Mouse (Mus musculus) megakaryocyte, embryonic 14.5 days (primary cell): ENCODE data around the gene Klhdc8b. TPM values are rescaled to one million over a fixed set of nuclear protein-coding genes. Genes with fewer than 3 reads are reported as not detected.

Experiments
- H3K27me3 ChIP-seq: replicated peaks from 2 replicates; pipeline ENCODE3; 2012; ENCODE audit warnings: inconsistent platforms
- H3K36me3 ChIP-seq: replicated peaks from 2 replicates; pipeline ENCODE3; 2012; ENCODE audit warnings: low read length, inconsistent platforms, mixed read lengths
- H3K4me1 ChIP-seq: 2 replicates; pipeline ENCODE4 v1.6.1; 2012; ENCODE audit warnings: inconsistent platforms
- H3K4me3 ChIP-seq: replicated peaks from 2 replicates; pipeline ENCODE3; 2012; ENCODE audit warnings: moderate library complexity, mild to moderate bottlenecking, inconsistent platforms
- H3K9me3 ChIP-seq: 2 replicates; pipeline ENCODE4 v1.6.1; 2012; ENCODE audit warnings: inconsistent platforms
- FLI1 ChIP-seq: IDR thresholded peaks from 2 replicates; pipeline ENCODE4 v1.6.1; 2012; ENCODE audit warnings: low read length, inconsistent platforms, mixed read lengths
- GATA1 ChIP-seq: IDR thresholded peaks from 3 replicates; pipeline ENCODE4 v1.6.1; 2012; ENCODE audit warnings: mixed read lengths, low read length, inconsistent platforms, borderline replicate concordance
- polyA plus RNA-seq: library from polyadenylated mRNA; stranded (reverse); fragments of >175 nt; gene quantifications from 2 replicates; pipeline ENCODE4 v1.2.3, GENCODE M21; 2012; ENCODE audit warnings: low replicate concordance; ENCODE audit not compliant: insufficient read depth

The Klhdc8b gene
- polyA plus RNA-seq, 1 experiment: 6.5 TPM

DNA sequence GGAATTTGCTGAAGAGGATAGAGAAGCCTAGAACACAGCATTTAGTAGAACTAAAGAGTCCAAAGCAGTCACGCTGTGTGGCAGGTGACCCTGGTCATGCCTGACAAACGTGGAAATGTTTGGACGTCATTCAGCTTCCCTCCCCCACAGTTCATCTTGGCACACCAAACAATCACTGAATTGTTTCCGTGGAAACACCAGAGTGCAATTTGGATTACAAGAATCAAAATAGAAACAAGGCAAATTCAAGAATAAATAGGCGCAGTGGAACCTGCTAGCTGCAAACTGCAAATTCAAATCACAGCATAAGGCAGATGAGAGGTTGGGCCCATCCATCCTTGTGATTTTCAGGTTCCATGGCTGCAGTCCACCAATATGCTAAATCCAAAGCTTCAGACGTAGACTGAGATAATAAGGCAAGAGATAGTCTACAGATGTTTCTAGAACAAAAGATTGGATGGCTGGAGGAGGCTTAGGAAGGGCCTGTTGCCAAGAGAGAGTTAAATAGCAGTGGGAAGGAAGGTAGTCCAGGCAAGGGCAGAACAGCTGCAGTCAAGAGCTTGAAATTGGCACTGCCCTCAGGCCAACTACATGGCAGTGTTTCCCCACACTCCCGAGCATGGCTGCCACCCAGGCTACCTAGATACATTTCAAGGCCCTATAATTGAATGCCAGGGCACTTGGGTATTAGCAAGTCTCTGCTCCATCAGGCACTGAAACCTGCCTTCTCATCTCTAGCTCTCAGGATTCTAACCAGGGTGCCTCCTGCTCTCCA lies 60.0 kb downstream of the Klhdc8b start:
- peaks cover 21% of the 10 kb centered on the region for H3K4me1 ChIP-seq
- H3K27me3 ChIP-seq: peaks cover 19% of the 10 kb centered on the region
- H3K9me3 ChIP-seq: no peaks in the 10 kb centered on the region
- TF ChIP-seq FLI1 (no peak), GATA1 (no peak)
- H3K36me3 ChIP-seq: peaks cover under 1% of the 10 kb centered on the region
- H3K4me3 ChIP-seq: no peak overlapping the region

DNA sequence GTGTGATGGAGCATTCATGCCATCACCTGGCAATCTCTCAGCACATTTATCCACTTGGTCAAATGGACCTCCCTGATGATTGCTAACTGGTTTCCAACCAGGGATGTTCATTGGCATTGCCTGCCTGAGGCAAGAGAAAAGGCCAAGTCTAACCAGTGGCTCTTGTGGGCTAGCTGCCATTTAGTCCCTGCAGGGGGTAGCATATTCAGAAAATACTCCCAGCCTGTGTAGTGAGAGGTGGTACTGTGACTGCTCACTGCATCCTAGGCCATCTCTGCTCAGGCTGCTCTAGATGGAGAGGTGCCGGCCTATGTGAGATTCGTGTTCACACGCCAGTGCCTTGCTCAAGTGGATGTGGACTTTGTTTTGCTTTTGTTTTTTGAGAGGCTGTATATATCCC lies 63.1 kb downstream of the Klhdc8b start:
- H3K9me3 ChIP-seq: no peaks in the 10 kb centered on the region
- TF ChIP-seq FLI1: no peak
- TF ChIP-seq GATA1: no peak
- no peak overlapping the region for H3K4me3 ChIP-seq
- H3K27me3 ChIP-seq: peaks cover 11% of the 10 kb centered on the region
- H3K36me3 ChIP-seq: peaks cover 19% of the 10 kb centered on the region
- peaks cover 15% of the 10 kb centered on the region for H3K4me1 ChIP-seq

Other genes with a start within 250 kb of the Klhdc8b start
- gene Dag1, start 197.6 kb downstream of the Klhdc8b start, polyA plus RNA-seq: 10.0 and 15.2 TPM in 2 replicates
- gene Nicn1, start 171.2 kb downstream of the Klhdc8b start, polyA plus RNA-seq: not detected in 2 replicates
- gene Amt, start 164.7 kb downstream of the Klhdc8b start, polyA plus RNA-seq: 1.9 TPM in 1 of 2 replicates, not detected in the other
- gene Rhoa, start 155.5 kb downstream of the Klhdc8b start, polyA plus RNA-seq: 83.3 and 92.2 TPM in 2 replicates
- 5.1 and 6.8 TPM in 2 replicates for gene Tcta, start 155.4 kb downstream of the Klhdc8b start, polyA plus RNA-seq
- gene Gpx1, start 122.7 kb downstream of the Klhdc8b start, polyA plus RNA-seq: 49.9 and 236 TPM in 2 replicates
- 63.2 and 114 TPM in 2 replicates for gene Usp4, start 113.7 kb downstream of the Klhdc8b start, polyA plus RNA-seq
- gene 1700102P08Rik, start 68.8 kb downstream of the Klhdc8b start, polyA plus RNA-seq: 0.30 TPM in 1 of 2 replicates, not detected in the other
- not detected in 2 replicates for gene Ccdc36, start 33.1 kb downstream of the Klhdc8b start, polyA plus RNA-seq
- not detected in 2 replicates for gene BC048562, start 25.1 kb downstream of the Klhdc8b start, polyA plus RNA-seq
- 16.0 and 16.9 TPM in 2 replicates for gene Ccdc71, start 1.1 kb downstream of the Klhdc8b start, polyA plus RNA-seq
- 0.04 TPM in 1 of 2 replicates, not detected in the other for gene Lamb2, start 18.2 kb upstream of the Klhdc8b start, polyA plus RNA-seq
- gene Usp19, start 29.0 kb upstream of the Klhdc8b start, polyA plus RNA-seq: 61.5 and 104 TPM in 2 replicates
- 6.5 and 33.3 TPM in 2 replicates for gene Qars, start 46.1 kb upstream of the Klhdc8b start, polyA plus RNA-seq
- gene Qrich1, start 55.2 kb upstream of the Klhdc8b start, polyA plus RNA-seq: 22.0 and 38.5 TPM in 2 replicates
- 39.0 and 48.2 TPM in 2 replicates for gene Impdh2, start 98.7 kb upstream of the Klhdc8b start, polyA plus RNA-seq
- gene Ndufaf3, start 105.9 kb upstream of the Klhdc8b start, polyA plus RNA-seq: 28.6 and 37.1 TPM in 2 replicates
- gene Dalrd3, start 108.3 kb upstream of the Klhdc8b start, polyA plus RNA-seq: 65.8 and 158 TPM in 2 replicates
- 4.8 and 5.5 TPM in 2 replicates for gene Wdr6, start 117.2 kb upstream of the Klhdc8b start, polyA plus RNA-seq
- gene P4htm, start 136.1 kb upstream of the Klhdc8b start, polyA plus RNA-seq: 1.8 and 2.8 TPM in 2 replicates
- gene Arih2, start 187.8 kb upstream of the Klhdc8b start, polyA plus RNA-seq: 33.3 and 103 TPM in 2 replicates
- 3.2 and 4.4 TPM in 2 replicates for gene Slc25a20, start 200.5 kb upstream of the Klhdc8b start, polyA plus RNA-seq
- 1.6 and 2.8 TPM in 2 replicates for gene Prkar2a, start 227.7 kb upstream of the Klhdc8b start, polyA plus RNA-seq